Mouse (Mus musculus) megakaryocyte-erythroid progenitor cell, adult 5-6 weeks (primary cell): ENCODE measurements around the gene Smpx. TPM values are rescaled to one million over a fixed set of nuclear protein-coding genes. Genes with fewer than 3 reads are reported as not detected.

Experiments used
- total RNA-seq, 2 experiments: library from RNA; stranded (forward) in 1 of 2; stranded (reverse) in 1 of 2; fragments of 200-1000, 215-1000 nt in 1 of 2; fragments of >200 nt in 1 of 2; fragmentation: Nextera tagmentation in 1 of 2; gene quantifications; 2 replicates each; pipeline ENCODE4 v1.2.3; 2014 to 2017

The Smpx gene
- total RNA-seq, 2 experiments from 2014 or later: not detected

Other genes starting within 250 kb of the Smpx start
- 41.1 and 47.1 TPM in 2 replicates for gene Sms, start 206.6 kb upstream of the Smpx start, total RNA-seq (2014; fragmentation: Nextera tagmentation)
- 73.1 and 98.1 TPM in 2 replicates for gene Sms, start 206.6 kb upstream of the Smpx start, total RNA-seq (2017)
- gene Yy2, start 129.9 kb upstream of the Smpx start, total RNA-seq (2014; fragmentation: Nextera tagmentation): 7.1 TPM in 1 of 2 replicates, not detected in the other
- 1.9 and 5.2 TPM in 2 replicates for gene Yy2, start 129.9 kb upstream of the Smpx start, total RNA-seq (2017)
- gene Mbtps2, start 100.2 kb upstream of the Smpx start, total RNA-seq (2014; fragmentation: Nextera tagmentation): 16.1 and 19.5 TPM in 2 replicates
- gene Mbtps2, start 100.2 kb upstream of the Smpx start, total RNA-seq (2017): 9.6 and 11.6 TPM in 2 replicates
- gene Klhl34, start 119.5 kb downstream of the Smpx start, total RNA-seq (2014; fragmentation: Nextera tagmentation): not detected in 2 replicates
- gene Klhl34, start 119.5 kb downstream of the Smpx start, total RNA-seq (2017): not detected in 2 replicates